Mouse (Mus musculus) heart, embryonic 14.5 days (tissue): ENCODE data around the gene Olfr1368. TPM values are rescaled to one million over a fixed set of nuclear protein-coding genes. Genes with fewer than 3 reads are reported as not detected.

Experiments used
- ATAC-seq: fragments of 200-750 bp; cut with Nextera tagmentation; 2 replicates; pipeline ENCODE4 v1.8.0; 2017; ENCODE audit warnings: low read depth, moderate TSS enrichment; ENCODE audit not compliant: insufficient number of reproducible peaks, insufficient read depth, low FRiP score
- H3K27ac ChIP-seq, 2 experiments: fragments of 200-500 bp in 1 of 2; fragments of 300-500 bp in 1 of 2; sonication (generic) in 1 of 2; replicated peaks in 1 of 2; 2 replicates each; pipeline ENCODE4 v1.5.1; 2012 to 2014; ENCODE audit warnings: low read depth in 2 of 2, low read length in 2 of 2, control low read depth in 1 of 2, mild to moderate bottlenecking in 1 of 2, mixed read lengths in 1 of 2; ENCODE audit not compliant: control insufficient read depth in 1 of 2, insufficient read depth in 1 of 2
- H3K27me3 ChIP-seq: fragments of 300-500 bp; sonication (generic); 2 replicates; pipeline ENCODE4 v1.6.1; 2014; ENCODE audit warnings: mild to moderate bottlenecking, low read length, control low read depth; ENCODE audit not compliant: control insufficient read depth, insufficient read depth
- H3K36me3 ChIP-seq: fragments of 300-500 bp; sonication (generic); 2 replicates; pipeline ENCODE4 v1.6.1; 2014; ENCODE audit warnings: mild to moderate bottlenecking, control low read depth, low read length, mixed read lengths; ENCODE audit not compliant: control insufficient read depth, insufficient read depth
- H3K4me1 ChIP-seq, 2 experiments: fragments of 200-500 bp in 1 of 2; fragments of 300-500 bp in 1 of 2; sonication (generic) in 1 of 2; 2 replicates each; pipeline ENCODE4 v1.6.1; 2012 to 2014; ENCODE audit warnings: low read length in 2 of 2, control low read depth in 1 of 2, mixed read lengths in 1 of 2; ENCODE audit not compliant: control insufficient read depth in 2 of 2, insufficient read depth in 2 of 2
- H3K4me2 ChIP-seq: fragments of 300-500 bp; sonication (generic); 2 replicates; pipeline ENCODE4 v1.6.1; 2014; ENCODE audit warnings: mild to moderate bottlenecking, low read length
- H3K4me3 ChIP-seq, 2 experiments: fragments of 200-500 bp in 1 of 2; fragments of 300-500 bp in 1 of 2; sonication (generic) in 1 of 2; 2 replicates each; pipeline ENCODE4 v1.5.1; 2012 to 2014; ENCODE audit warnings: low read length in 2 of 2, mild to moderate bottlenecking in 2 of 2, control low read depth in 1 of 2, low read depth in 1 of 2, moderate library complexity in 1 of 2; ENCODE audit not compliant: control insufficient read depth in 1 of 2, insufficient read depth in 1 of 2
- H3K9ac ChIP-seq: fragments of 300-500 bp; sonication (generic); 2 replicates; pipeline ENCODE4 v1.6.1; 2014; ENCODE audit warnings: mild to moderate bottlenecking, low read length
- H3K9me3 ChIP-seq: fragments of 300-500 bp; sonication (generic); 2 replicates; pipeline ENCODE4 v1.6.1; 2016; ENCODE audit warnings: low read length, control low read depth; ENCODE audit not compliant: control insufficient read depth
- WGBS: fragments of 180-500 bp; shearing (Covaris S2); extraction: QIAGEN DNeasy Blood & Tissue Kit; methylation state at CpG from one replicate; pipeline ENCODE4 v1.1.7; 2014; 5-methylcytosine and 5-hydroxymethylcytosine counted together
- polyA plus RNA-seq: library from polyadenylated mRNA; unstranded; fragments of >200 nt; fragmentation: Nextera tagmentation; extraction: Ambion mirVana; gene quantifications from 2 replicates; pipeline ENCODE4 v1.2.1, GENCODE M21; 2014

The Olfr1368 gene
- polyA plus RNA-seq, 1 experiment from 2014 or later: not detected

DNA sequence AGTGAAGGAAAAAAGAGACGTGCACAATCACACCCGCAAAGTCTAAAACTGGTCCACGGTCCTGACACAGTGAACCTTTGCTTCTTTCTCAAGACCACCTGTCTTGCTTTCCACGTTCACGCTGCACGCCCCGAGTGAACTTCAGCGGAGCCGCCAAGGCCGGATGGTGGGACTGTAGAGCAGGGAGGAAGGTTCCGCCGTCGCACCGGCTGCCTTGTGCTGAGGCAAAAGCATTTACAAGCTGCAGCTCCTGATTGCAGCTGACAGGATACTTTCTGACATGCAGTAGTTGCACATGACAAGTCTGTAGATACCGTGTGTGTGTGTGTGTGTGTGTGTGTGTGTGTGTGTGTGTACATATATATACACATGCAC lies 25.5 kb upstream of the Olfr1368 start:
- Histone ChIP-seq H3K9ac (peak overlapping the region; percentile 46; the same call in 1 of the 2 replicates), H3K27me3 (no peaks in the 10 kb centered on the region), H3K4me2 (peak overlapping the region; percentile 95), H3K4me1 (peaks cover 3 to 15% of the 10 kb centered on the region in 2 experiments; a peak in 1 of 4 replicates), H3K4me3 (peak overlapping the region; percentile 32 to 57), H3K27ac (peak overlapping the region in 1 of 2 experiments; percentile 47; a peak in 1 of 4 replicates), H3K9me3 (no peaks in the 10 kb centered on the region), H3K36me3 (no peaks in the 10 kb centered on the region)
- 8% methylated on average over 15 of the region's 15 CpGs for WGBS
- no peak for ATAC-seq

DNA sequence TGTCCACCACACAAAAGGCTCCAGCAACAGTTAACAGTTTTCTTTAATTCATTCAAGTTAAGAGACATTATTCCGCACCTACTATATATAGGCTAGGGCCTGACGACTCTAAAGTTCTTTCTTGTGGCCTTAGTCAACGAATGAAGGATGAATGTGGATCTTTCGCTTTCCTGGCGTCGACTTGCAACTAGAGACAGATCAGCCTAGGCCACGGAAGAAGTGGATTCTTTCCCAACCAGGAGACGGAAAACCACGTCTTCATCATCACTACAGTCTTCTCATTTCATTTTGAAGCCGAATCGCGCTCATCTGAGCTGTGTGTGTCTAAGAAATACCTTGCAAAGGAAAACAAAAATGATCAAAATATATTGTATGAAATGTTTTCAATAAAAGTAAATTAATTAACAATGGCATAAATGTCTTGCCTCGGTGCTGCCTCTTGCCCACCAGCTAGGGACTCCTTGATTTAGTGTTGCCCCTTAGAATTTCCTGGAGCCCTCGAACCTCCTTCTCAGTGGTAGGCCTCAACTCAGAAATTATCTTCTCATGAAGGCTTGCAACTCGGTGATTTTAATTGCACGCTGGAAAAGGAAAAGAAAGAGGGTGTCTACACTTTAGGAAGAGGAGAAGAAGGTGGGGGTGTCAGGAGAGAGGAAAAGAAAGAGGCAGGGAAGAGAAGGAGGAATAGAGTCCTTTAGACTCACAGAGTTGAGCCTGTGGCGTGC lies 24.9 kb upstream of the Olfr1368 start:
- WGBS: 52% methylated on average over 17 of the region's 17 CpGs
- Histone ChIP-seq H3K36me3 (no peaks in the 10 kb centered on the region), H3K27me3 (no peaks in the 10 kb centered on the region), H3K4me1 (peaks cover 3 to 15% of the 10 kb centered on the region in 2 experiments; a peak in 1 of 4 replicates), H3K4me2 (peak overlapping the region; percentile 95), H3K9ac (no peak overlapping the region), H3K4me3 (peak overlapping the region; percentile 32 to 57), H3K9me3 (no peaks in the 10 kb centered on the region), H3K27ac (peak overlapping the region in 1 of 2 experiments; percentile 47; a peak in 1 of 4 replicates)
- no peak for ATAC-seq

DNA sequence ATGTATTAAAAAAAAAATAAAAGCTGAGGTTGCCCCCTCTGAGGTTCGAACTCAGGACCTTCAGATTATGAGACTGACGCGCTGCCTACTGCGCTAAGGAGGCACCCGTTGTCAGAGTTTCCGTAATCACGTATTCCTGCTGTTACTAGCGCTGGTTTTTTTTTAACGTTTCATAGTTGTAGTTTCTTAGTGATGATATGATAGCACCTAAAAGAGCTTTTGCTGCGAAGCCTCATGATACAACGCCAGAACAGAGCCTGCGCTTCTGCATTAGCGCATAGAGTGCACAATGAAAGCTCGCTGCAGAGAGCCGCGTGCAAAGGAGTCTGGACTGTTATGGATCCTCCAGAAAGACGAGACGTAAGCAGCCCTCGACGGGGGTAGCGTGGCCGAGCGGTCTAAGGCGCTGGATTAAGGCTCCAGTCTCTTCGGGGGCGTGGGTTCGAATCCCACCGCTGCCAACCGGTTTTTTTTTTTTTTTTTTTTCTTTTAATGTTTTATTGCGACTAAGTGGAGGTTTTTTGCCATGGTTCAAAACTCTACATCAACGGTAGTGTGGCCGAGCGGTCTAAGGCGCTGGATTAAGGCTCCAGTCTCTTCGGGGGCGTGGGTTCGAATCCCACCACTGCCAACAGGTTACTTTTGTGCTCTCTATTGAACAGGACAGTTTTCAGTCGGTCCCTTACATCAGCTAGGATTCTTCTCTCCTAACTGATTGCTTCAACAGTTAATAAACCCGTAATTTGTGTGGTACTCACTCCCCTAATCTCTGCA lies 24.2 kb upstream of the Olfr1368 start:
- Histone ChIP-seq H3K4me3 (peak overlapping the region; percentile 57 to 61), H3K4me1 (peaks cover 3 to 15% of the 10 kb centered on the region in 2 experiments; a peak in 1 of 4 replicates), H3K9me3 (no peaks in the 10 kb centered on the region), H3K4me2 (peak overlapping the region; percentile 95), H3K27ac (peak overlapping the region; percentile 41 to 46; a peak in 1 of 4 replicates), H3K36me3 (no peaks in the 10 kb centered on the region), H3K9ac (0 out of 2 replicates have a peak overlapping the region, but pooled peaks have one; percentile 41), H3K27me3 (no peaks in the 10 kb centered on the region)
- WGBS: under 1% methylated on average over 39 of the region's 39 CpGs
- peak; percentile 78 for ATAC-seq

DNA sequence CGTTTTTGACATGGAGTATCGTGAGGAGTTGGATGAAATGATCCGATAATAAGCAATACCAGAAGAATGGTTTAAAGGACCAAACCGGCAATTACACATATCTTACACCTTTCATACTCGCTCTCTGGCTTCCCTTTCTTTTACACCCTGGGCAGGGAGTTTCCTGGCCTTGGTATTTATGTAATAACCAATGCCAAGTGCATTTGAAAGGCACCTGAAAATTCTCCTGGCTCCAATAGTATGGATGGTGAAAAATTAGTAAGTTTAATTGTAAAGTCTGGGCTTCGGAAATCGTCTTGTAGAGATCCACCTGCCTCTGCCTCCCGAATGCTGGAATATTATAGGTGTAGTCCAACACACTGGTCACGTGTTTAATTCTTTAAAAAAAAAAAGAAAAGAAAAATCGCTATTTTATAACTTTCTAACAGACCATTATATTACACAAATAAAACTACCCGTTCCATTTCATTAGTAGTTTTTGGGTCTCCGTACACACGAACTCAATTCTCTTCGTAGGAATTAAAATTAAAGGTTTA lies 23.5 kb upstream of the Olfr1368 start:
- peaks cover 3 to 15% of the 10 kb centered on the region in 2 experiments; a peak in 1 of 4 replicates for H3K4me1 ChIP-seq
- WGBS: 2% methylated on average over 14 of the region's 14 CpGs
- H3K27ac ChIP-seq: 0 out of 4 replicates have a peak overlapping the region, but pooled peaks of 1 of the 2 experiments have one; percentile 56
- H3K9ac ChIP-seq: peak overlapping the region; percentile 52
- no peaks in the 10 kb centered on the region for H3K36me3 ChIP-seq
- H3K4me3 ChIP-seq: peak overlapping the region; percentile 57 to 64; a peak in 3 of 4 replicates
- peak overlapping the region; percentile 95 for H3K4me2 ChIP-seq
- no peaks in the 10 kb centered on the region for H3K27me3 ChIP-seq
- H3K9me3 ChIP-seq: no peaks in the 10 kb centered on the region
- no peak for ATAC-seq

DNA sequence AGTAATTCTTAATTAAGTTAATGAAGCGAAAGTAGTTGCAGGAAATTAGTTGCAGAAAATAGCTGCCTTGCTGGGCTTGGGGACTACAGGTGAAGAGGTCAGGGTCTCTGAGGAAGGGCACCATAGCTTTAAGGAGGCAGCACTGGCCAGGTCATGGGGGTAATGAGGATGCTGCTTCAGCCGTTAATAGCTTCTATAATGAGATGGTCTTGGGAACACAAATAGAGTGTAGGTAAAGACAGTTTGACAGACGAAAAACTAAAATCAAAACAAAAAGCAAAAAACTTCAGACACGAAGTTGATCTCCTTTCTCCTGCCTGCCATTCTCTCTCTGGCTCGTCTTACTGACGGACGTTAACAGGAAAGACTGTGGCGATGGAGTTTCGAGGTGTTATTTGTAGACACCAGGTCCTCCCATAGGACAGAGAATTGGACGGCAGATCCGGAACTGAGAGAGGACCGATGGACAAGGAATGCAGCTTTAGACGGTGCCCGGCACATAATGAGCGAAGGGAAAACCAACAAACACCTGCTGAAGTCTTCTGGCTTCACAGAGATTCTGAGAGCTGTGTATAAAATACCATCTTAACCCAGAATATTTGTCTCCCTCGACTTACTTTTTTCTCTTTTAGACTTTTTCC lies 22.8 kb upstream of the Olfr1368 start:
- H3K4me2 ChIP-seq: peak overlapping the region; percentile 95
- H3K36me3 ChIP-seq: no peaks in the 10 kb centered on the region
- peaks cover 3 to 15% of the 10 kb centered on the region in 2 experiments; a peak in 1 of 4 replicates for H3K4me1 ChIP-seq
- WGBS: under 1% methylated on average over 16 of the region's 16 CpGs
- H3K9me3 ChIP-seq: no peaks in the 10 kb centered on the region
- H3K27ac ChIP-seq: peak overlapping the region in 1 of 2 experiments; percentile 56; a peak in 2 of 4 replicates
- H3K9ac ChIP-seq: peak overlapping the region; percentile 52
- H3K4me3 ChIP-seq: peak overlapping the region; percentile 57 to 64
- no peaks in the 10 kb centered on the region for H3K27me3 ChIP-seq
- no peak for ATAC-seq

DNA sequence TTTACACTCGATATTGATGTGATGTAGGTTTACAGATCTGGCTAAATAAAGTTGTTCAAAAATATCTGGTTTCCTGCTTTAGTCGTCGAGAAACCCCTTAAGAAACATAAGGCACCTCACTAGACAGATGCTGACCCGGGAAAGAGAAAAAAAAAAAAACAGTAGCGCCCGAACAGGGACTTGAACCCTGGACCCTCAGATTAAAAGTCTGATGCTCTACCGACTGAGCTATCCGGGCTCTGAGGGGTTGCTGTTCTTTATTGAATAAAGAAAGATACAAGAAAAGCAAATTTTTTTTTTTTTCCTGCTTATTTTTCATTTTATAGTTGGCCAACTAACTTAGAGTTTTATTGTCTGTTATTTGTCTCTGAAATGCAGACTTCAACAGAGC lies 22.2 kb upstream of the Olfr1368 start:
- 1% methylated on average over 8 of the region's 8 CpGs for WGBS
- Histone ChIP-seq H3K4me1 (peaks cover 3 to 12% of the 10 kb centered on the region in 2 experiments; a peak in 1 of 4 replicates), H3K9me3 (no peaks in the 10 kb centered on the region), H3K27me3 (no peaks in the 10 kb centered on the region), H3K27ac (peak overlapping the region in 1 of 2 experiments; percentile 56; a peak in 2 of 4 replicates), H3K36me3 (no peaks in the 10 kb centered on the region), H3K9ac (peak overlapping the region; percentile 52), H3K4me2 (peak overlapping the region; percentile 95), H3K4me3 (peak overlapping the region; percentile 57 to 64; a peak in 3 of 4 replicates)
- no peak for ATAC-seq
